Mouse (Mus musculus): ENCODE data around the gene Kcnk13. TPM values are rescaled to one million over a fixed set of nuclear protein-coding genes. Genes with fewer than 3 reads are reported as not detected.

Gene Kcnk13
- polyA plus RNA-seq, 1 experiment from 2014 or later: 0.43 TPM

DNA sequence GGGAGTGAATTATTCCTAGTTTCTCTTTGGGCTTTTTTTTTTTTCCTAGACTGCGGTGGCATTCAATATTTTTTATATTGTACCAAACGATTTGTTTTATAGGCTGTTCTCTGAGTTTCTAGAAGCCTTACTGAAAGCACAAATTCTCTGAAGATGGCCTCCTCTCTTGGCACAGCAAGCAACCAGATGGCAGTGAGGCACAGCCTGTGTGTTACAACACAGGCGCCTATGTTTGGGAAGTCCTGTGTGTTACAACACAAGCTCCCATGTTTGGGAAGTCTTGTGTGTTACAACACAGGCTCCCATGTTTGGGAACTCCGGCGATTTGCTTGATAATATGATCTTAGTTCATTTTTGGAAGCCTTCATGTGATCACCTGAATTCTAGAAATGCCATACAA lies 31.7 kb downstream of the Kcnk13 start:
- H3K4me2 ChIP-seq: no peak overlapping the region
- H3K27ac ChIP-seq (replicated peaks): no peak overlapping the region
- no peaks in the 10 kb centered on the region for H3K27me3 ChIP-seq (replicated peaks)
- no peaks in the 10 kb centered on the region for H3K36me3 ChIP-seq
- H3K4me1 ChIP-seq: no peaks in the 10 kb centered on the region
- no peak for ATAC-seq (ENCODE audit: extremely low read depth, insufficient number of reproducible peaks, low FRiP score, low TSS enrichment)
- H3K9ac ChIP-seq: no peak overlapping the region
- 73% methylated on average over 5 of the region's 5 CpGs for WGBS
- peaks cover 5% of the 10 kb centered on the region for H3K9me3 ChIP-seq
- no peak overlapping the region for H3K4me3 ChIP-seq

DNA sequence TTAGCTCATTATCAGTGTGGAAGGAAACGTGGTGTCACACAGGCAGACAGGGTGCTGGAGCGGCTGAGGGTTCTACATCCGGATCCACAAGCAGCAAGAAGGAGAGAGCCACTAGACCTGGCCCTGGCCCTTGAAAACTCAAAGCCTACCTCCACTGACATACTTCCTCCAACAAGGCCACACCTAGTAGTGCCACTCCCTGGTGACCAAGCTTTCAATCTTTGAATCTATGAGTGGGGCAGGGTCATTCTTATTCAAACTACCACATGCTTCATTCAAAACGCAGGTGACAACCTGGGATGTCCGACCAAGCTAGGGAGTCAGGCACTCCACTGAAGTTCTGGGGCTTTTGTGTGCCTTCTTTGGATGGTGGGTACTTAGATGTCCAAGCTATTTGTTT lies 35.4 kb downstream of the Kcnk13 start:
- no peak overlapping the region for H3K27ac ChIP-seq (replicated peaks)
- no peak overlapping the region for H3K4me2 ChIP-seq
- H3K9ac ChIP-seq: no peak overlapping the region
- H3K27me3 ChIP-seq (replicated peaks): no peaks in the 10 kb centered on the region
- H3K4me3 ChIP-seq: no peak overlapping the region
- WGBS: 70% methylated on average over 5 of the region's 5 CpGs
- no peaks in the 10 kb centered on the region for H3K4me1 ChIP-seq
- ATAC-seq (ENCODE audit: extremely low read depth, insufficient number of reproducible peaks, low FRiP score, low TSS enrichment): no peak
- H3K36me3 ChIP-seq: no peaks in the 10 kb centered on the region
- H3K9me3 ChIP-seq: no peaks in the 10 kb centered on the region

DNA sequence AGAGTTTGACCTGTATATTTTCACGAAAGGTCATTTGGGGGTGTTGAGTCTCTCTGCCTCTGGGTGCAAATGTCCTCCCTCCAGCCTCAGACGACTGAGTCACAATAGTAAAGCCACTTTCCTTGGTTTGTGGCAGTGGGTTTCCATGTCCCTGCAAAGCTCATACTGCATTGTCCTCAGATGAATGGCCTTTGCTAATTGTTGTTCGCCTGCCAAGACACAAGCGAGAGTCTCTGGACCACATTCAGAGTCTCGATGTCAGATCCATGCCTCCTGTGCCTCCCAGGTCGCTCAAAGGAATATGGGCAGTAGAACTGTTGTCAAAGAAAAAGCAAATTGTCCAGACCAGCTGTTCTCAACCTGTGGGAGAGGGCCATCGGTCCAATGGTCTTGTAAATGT lies 36.1 kb downstream of the Kcnk13 start:
- H3K9me3 ChIP-seq: no peaks in the 10 kb centered on the region
- no peaks in the 10 kb centered on the region for H3K36me3 ChIP-seq
- no peaks in the 10 kb centered on the region for H3K4me1 ChIP-seq
- no peaks in the 10 kb centered on the region for H3K27me3 ChIP-seq (replicated peaks)
- ATAC-seq (ENCODE audit: extremely low read depth, insufficient number of reproducible peaks, low FRiP score, low TSS enrichment): no peak
- 88% methylated on average over 7 of the region's 7 CpGs for whole genome bisulfite sequencing
- H3K4me3 ChIP-seq: no peak overlapping the region
- H3K9ac ChIP-seq: no peak overlapping the region
- H3K4me2 ChIP-seq: no peak overlapping the region
- H3K27ac ChIP-seq (replicated peaks): no peak overlapping the region

DNA sequence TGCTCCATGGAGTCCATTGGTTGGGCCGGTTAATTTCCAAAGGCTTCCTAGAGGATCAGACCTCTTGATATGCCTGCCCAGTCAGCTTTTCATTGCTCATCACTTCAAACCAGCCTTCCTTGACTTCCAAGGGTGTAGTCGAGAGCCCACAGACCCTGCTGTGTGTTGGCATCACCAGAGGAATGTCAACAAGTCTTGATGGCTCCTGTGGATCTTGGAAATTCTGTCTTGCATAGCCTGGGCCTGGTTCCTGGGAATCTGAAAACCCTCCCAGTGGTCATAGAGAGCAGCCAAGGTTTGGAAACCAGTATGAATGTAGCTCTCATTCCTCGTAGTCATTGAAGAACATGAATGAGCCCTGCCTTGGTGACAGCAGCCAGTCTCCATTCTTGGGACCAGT lies 36.9 kb downstream of the Kcnk13 start:
- H3K9me3 ChIP-seq: no peaks in the 10 kb centered on the region
- no peak overlapping the region for H3K4me2 ChIP-seq
- no peaks in the 10 kb centered on the region for H3K27me3 ChIP-seq (replicated peaks)
- no peak for ATAC-seq (ENCODE audit: extremely low read depth, insufficient number of reproducible peaks, low FRiP score, low TSS enrichment)
- WGBS: 76% methylated on average over 3 of the region's 3 CpGs
- no peak overlapping the region for H3K9ac ChIP-seq
- no peak overlapping the region for H3K27ac ChIP-seq (replicated peaks)
- H3K4me1 ChIP-seq: no peaks in the 10 kb centered on the region
- H3K4me3 ChIP-seq: no peak overlapping the region
- no peaks in the 10 kb centered on the region for H3K36me3 ChIP-seq

- H3K4me2 ChIP-seq: no peak overlapping the region
- H3K27ac ChIP-seq (replicated peaks): no peak overlapping the region
- H3K4me1 ChIP-seq: no peaks in the 10 kb centered on the region
- H3K4me3 ChIP-seq: no peak overlapping the region
- WGBS: 73% methylated on average over 3 of the region's 3 CpGs
- no peak overlapping the region for H3K9ac ChIP-seq
- no peaks in the 10 kb centered on the region for H3K36me3 ChIP-seq
- no peak for ATAC-seq (ENCODE audit: extremely low read depth, insufficient number of reproducible peaks, low FRiP score, low TSS enrichment)
- no peaks in the 10 kb centered on the region for H3K9me3 ChIP-seq
- no peaks in the 10 kb centered on the region for H3K27me3 ChIP-seq (replicated peaks)
Measured at GRCm38 (mm10) chr12:100001910-100002309, 37.6 kb downstream of the Kcnk13 start.

DNA sequence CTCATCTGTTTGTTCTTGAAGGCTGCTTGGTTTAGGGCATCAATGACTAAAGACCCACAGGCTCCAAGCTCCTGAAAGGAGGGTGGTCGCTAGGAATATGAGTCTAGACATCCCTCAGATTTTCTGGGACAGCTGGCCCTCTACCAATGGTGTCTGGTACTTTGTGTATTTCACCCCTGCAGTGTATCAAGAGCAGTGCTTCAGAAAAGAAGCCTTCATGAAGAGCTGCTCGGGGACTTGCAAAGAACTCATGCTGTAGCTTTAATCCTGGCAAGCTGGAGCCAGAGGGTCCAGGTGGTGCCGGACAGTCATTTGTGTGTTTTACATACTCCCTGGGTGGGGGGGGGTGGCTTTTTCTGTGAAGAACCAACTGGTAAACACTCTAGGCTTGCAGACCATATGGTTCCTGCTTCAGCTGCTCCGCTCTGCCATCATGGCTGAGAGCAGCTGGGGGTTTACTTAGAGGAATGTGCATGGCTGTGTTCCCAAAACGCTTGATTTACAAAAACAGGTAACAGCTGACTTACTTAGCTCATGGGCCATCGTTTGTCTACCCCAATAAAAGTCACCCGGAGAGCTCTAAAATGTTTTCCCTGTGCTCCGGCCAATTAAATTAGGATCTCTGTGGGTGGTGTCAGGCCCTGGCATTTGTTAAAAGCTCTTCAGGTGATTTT lies 38.8 kb downstream of the Kcnk13 start:
- H3K9ac ChIP-seq: no peak overlapping the region
- ATAC-seq (ENCODE audit: extremely low read depth, insufficient number of reproducible peaks, low FRiP score, low TSS enrichment): no peak
- H3K36me3 ChIP-seq: no peaks in the 10 kb centered on the region
- WGBS: 47% methylated on average over 8 of the region's 8 CpGs
- H3K4me3 ChIP-seq: no peak overlapping the region
- H3K27ac ChIP-seq (replicated peaks): no peak overlapping the region
- H3K4me1 ChIP-seq: no peaks in the 10 kb centered on the region
- H3K9me3 ChIP-seq: no peaks in the 10 kb centered on the region
- H3K27me3 ChIP-seq (replicated peaks): no peaks in the 10 kb centered on the region
- H3K4me2 ChIP-seq: no peak overlapping the region

GRCm38 (mm10) chr12:100005285-100005684 lies 41.0 kb downstream of the Kcnk13 start:
- 85% methylated on average over 5 of the region's 5 CpGs for WGBS
- Histone ChIP-seq H3K4me1 (no peaks in the 10 kb centered on the region), H3K27me3 (replicated peaks) (no peaks in the 10 kb centered on the region), H3K36me3 (no peaks in the 10 kb centered on the region), H3K9me3 (no peaks in the 10 kb centered on the region), H3K4me2 (no peak overlapping the region), H3K4me3 (no peak overlapping the region), H3K27ac (replicated peaks) (no peak overlapping the region), H3K9ac (no peak overlapping the region)
- no peak for ATAC-seq (ENCODE audit: extremely low read depth, insufficient number of reproducible peaks, low FRiP score, low TSS enrichment)

DNA sequence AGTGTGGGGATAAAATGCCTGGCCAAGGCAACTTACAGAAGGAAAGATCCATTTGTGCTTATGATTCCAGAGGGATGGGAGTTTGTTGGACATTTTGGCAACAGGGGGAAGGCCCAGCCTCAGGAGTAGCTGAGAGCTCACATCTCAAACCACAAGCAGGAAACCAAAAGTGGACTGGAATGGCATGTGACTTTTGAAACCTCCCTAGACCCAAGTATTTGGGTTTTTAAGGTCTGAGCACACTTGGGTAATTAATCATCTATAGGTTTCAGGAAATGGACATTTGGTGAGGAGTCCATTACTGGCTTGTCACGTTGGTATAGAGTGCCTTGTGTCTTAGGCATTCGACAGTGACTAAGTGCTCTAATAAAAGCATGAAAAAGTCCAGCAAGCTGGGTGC lies 42.4 kb downstream of the Kcnk13 start:
- Histone ChIP-seq H3K9ac (no peak overlapping the region), H3K4me3 (no peak overlapping the region), H3K27me3 (replicated peaks) (no peaks in the 10 kb centered on the region), H3K4me2 (no peak overlapping the region), H3K27ac (replicated peaks) (no peak overlapping the region), H3K36me3 (no peaks in the 10 kb centered on the region), H3K9me3 (no peaks in the 10 kb centered on the region), H3K4me1 (no peaks in the 10 kb centered on the region)
- WGBS: 77% methylated on average over 2 of the region's 2 CpGs
- no peak for ATAC-seq (ENCODE audit: extremely low read depth, insufficient number of reproducible peaks, low FRiP score, low TSS enrichment)

DNA sequence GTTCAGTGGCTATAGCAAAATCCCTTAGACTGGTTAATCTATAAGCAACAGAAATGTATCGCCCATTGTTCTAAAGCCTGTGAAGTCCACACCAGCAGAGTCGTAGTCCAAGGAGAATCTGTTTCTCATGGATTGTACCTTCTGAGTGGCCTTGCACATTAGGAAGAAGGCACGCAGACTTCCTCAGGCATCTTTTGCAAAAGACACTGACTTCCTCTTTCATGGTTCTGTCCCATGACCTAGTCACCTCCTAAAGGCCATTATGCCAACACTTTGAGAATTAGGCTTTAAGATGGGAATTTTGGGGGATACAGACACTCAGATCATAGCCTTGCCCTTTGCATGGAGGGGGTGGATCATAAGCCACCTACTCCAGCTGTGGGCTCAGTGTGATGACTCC lies 48.5 kb downstream of the Kcnk13 start:
- Histone ChIP-seq H3K4me2 (no peak overlapping the region), H3K9me3 (no peaks in the 10 kb centered on the region), H3K4me1 (no peaks in the 10 kb centered on the region), H3K27ac (replicated peaks) (no peak overlapping the region), H3K4me3 (no peak overlapping the region), H3K36me3 (no peaks in the 10 kb centered on the region), H3K9ac (no peak overlapping the region), H3K27me3 (replicated peaks) (no peaks in the 10 kb centered on the region)
- 84% methylated on average over 3 of the region's 3 CpGs for WGBS
- no peak for ATAC-seq (ENCODE audit: extremely low read depth, insufficient number of reproducible peaks, low FRiP score, low TSS enrichment)

DNA sequence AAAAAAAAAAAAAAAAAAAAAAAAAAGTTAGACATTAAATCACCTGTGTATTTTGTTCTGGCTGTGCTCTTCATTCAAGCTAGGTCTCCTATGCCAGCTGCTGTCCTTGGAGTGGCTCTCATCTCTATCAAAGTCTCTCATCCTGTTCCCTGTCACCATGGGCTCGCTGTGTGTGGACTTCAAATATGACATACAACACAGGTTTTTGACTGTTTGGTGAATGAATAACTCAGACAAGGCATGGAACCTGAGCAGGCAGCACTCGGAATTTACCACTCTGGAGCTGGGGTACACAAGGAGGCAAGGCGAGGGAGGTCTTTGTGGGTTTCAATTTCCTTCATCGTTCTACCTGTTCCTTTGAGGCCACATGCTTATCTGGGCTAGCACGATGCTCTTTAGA lies 50.8 kb downstream of the Kcnk13 start:
- Histone ChIP-seq H3K27ac (replicated peaks) (no peak overlapping the region), H3K9me3 (no peaks in the 10 kb centered on the region), H3K4me2 (no peak overlapping the region), H3K27me3 (replicated peaks) (no peaks in the 10 kb centered on the region), H3K36me3 (no peaks in the 10 kb centered on the region), H3K9ac (no peak overlapping the region), H3K4me1 (no peaks in the 10 kb centered on the region), H3K4me3 (no peak overlapping the region)
- 81% methylated on average over 5 of the region's 5 CpGs for WGBS
- no peak for ATAC-seq (ENCODE audit: extremely low read depth, insufficient number of reproducible peaks, low FRiP score, low TSS enrichment)

GRCm38 (mm10) chr12:100017709-100018108 lies 53.4 kb downstream of the Kcnk13 start:
- Histone ChIP-seq H3K27ac (replicated peaks) (no peak overlapping the region), H3K36me3 (no peaks in the 10 kb centered on the region), H3K27me3 (replicated peaks) (no peaks in the 10 kb centered on the region), H3K4me2 (no peak overlapping the region), H3K9ac (no peak overlapping the region), H3K4me3 (no peak overlapping the region), H3K4me1 (no peaks in the 10 kb centered on the region), H3K9me3 (no peaks in the 10 kb centered on the region)
- WGBS: 75% methylated on average over 6 of the region's 6 CpGs
- no peak for ATAC-seq (ENCODE audit: extremely low read depth, insufficient number of reproducible peaks, low FRiP score, low TSS enrichment)

- no peaks in the 10 kb centered on the region for H3K27me3 ChIP-seq (replicated peaks)
- no peaks in the 10 kb centered on the region for H3K4me1 ChIP-seq
- no peak overlapping the region for H3K27ac ChIP-seq (replicated peaks)
- no peak overlapping the region for H3K4me3 ChIP-seq
- H3K4me2 ChIP-seq: no peak overlapping the region
- no peak overlapping the region for H3K9ac ChIP-seq
- no peaks in the 10 kb centered on the region for H3K36me3 ChIP-seq
- no peaks in the 10 kb centered on the region for H3K9me3 ChIP-seq
- ATAC-seq (ENCODE audit: extremely low read depth, insufficient number of reproducible peaks, low FRiP score, low TSS enrichment): no peak
- WGBS: 57% methylated on average over 5 of the region's 5 CpGs
Measured at GRCm38 (mm10) chr12:100022490-100022889, 58.2 kb downstream of the Kcnk13 start.
